Mouse (Mus musculus) hindbrain, embryonic 12.5 days (tissue): ENCODE data around the gene Klrb1b. TPM values are rescaled to one million over a fixed set of nuclear protein-coding genes. Genes with fewer than 3 reads are reported as not detected.
"Not testable (repeated sequence)": the region's sequence is repeated elsewhere in the genome, so short reads cannot be mapped to it uniquely, and the experiment has no call there.

Experiments used
- ATAC-seq: fragments of 200-750 bp; cut with Nextera tagmentation; 2 replicates; pipeline ENCODE4 v1.8.0; 2017; ENCODE audit warnings: moderate TSS enrichment; ENCODE audit not compliant: low FRiP score
- H3K27ac ChIP-seq: fragments of 300-500 bp; sonication (generic); 2 replicates; pipeline ENCODE4 v1.5.1; 2016; ENCODE audit warnings: mild to moderate bottlenecking
- H3K27me3 ChIP-seq: fragments of 300-500 bp; sonication (generic); 2 replicates; pipeline ENCODE4 v1.6.1; 2016; ENCODE audit warnings: mild to moderate bottlenecking
- H3K36me3 ChIP-seq: fragments of 300-500 bp; sonication (generic); 2 replicates; pipeline ENCODE4 v1.6.1; 2016; ENCODE audit warnings: mild to moderate bottlenecking
- H3K4me1 ChIP-seq: fragments of 300-500 bp; sonication (generic); 2 replicates; pipeline ENCODE4 v1.6.1; 2016
- H3K4me2 ChIP-seq: fragments of 300-500 bp; sonication (generic); replicated peaks from 2 replicates; pipeline ENCODE4 v1.6.1; 2016; ENCODE audit warnings: mild to moderate bottlenecking
- H3K4me3 ChIP-seq: fragments of 300-500 bp; sonication (generic); 2 replicates; pipeline ENCODE4 v1.5.1; 2016; ENCODE audit warnings: mild to moderate bottlenecking
- H3K9ac ChIP-seq: fragments of 300-500 bp; sonication (generic); 2 replicates; pipeline ENCODE4 v1.6.1; 2016; ENCODE audit warnings: mild to moderate bottlenecking, moderate library complexity
- H3K9me3 ChIP-seq: fragments of 300-500 bp; sonication (generic); replicated peaks from 2 replicates; pipeline ENCODE4 v1.6.1; 2016; ENCODE audit warnings: mild to moderate bottlenecking
- WGBS: fragments of 180-500 bp; shearing (Covaris S2); methylation state at CpG from one replicate; pipeline ENCODE4 v1.1.7; 2016; 5-methylcytosine and 5-hydroxymethylcytosine counted together
- polyA plus RNA-seq: library from polyadenylated mRNA; unstranded; fragments of >200 nt; fragmentation: Nextera tagmentation; extraction: Ambion mirVana; gene quantifications from 2 replicates; pipeline ENCODE4 v1.2.1, GENCODE M21; 2016

Klrb1b gene
- polyA plus RNA-seq, 1 experiment from 2014 or later, result not detected

- H3K9ac ChIP-seq, result no peak overlapping the region
- ATAC-seq, result no peak
- no peaks in the 10 kb centered on the region for H3K36me3 ChIP-seq
- no peak overlapping the region for H3K4me3 ChIP-seq
- no peak overlapping the region for H3K4me2 ChIP-seq
- H3K27me3 ChIP-seq, result no peaks in the 10 kb centered on the region
- H3K9me3 ChIP-seq, result no peaks in the 10 kb centered on the region
- no peak overlapping the region for H3K27ac ChIP-seq
- H3K4me1 ChIP-seq, result peaks cover 7% of the 10 kb centered on the region
- 77% methylated on average over 8 of the region's 8 CpGs for WGBS
Measured at GRCm38 (mm10) chr6:128796321-128796955, 29.7 kb downstream of the Klrb1b start.

- Histone ChIP-seq H3K27ac (no peak overlapping the region), H3K4me1 (peaks cover 7% of the 10 kb centered on the region), H3K36me3 (no peaks in the 10 kb centered on the region), H3K4me2 (no peak overlapping the region), H3K27me3 (no peaks in the 10 kb centered on the region), H3K9ac (no peak overlapping the region), H3K4me3 (no peak overlapping the region), H3K9me3 (no peaks in the 10 kb centered on the region)
- no peak for ATAC-seq
- WGBS, result 58% methylated on average over 6 of the region's 6 CpGs
Measured at GRCm38 (mm10) chr6:128793734-128794133, 32.4 kb downstream of the Klrb1b start.

- 87% methylated on average over 4 of the region's 4 CpGs for WGBS
- H3K36me3 ChIP-seq, ATAC-seq: not testable (repeated sequence)
Measured at GRCm38 (mm10) chr6:128790491-128790994, 35.6 kb downstream of the Klrb1b start.

GRCm38 (mm10) chr6:128789115-128789514 is 37.0 kb downstream of the Klrb1b start, which contains the start of gene Klrb1c:
Klrb1c (minus strand) TSS chr6:128789215.
- H3K9me3 ChIP-seq, result no peaks in the 10 kb centered on the region
- no peaks in the 10 kb centered on the region for H3K27me3 ChIP-seq
- no peak within 1 kb of the TSS for H3K4me2 ChIP-seq
- no peak within 1 kb of the TSS for H3K4me3 ChIP-seq
- no peak within 1 kb of the TSS for H3K9ac ChIP-seq
- no peaks in the 10 kb centered on the region for H3K36me3 ChIP-seq
- WGBS, result 87% methylated on average over 2 of the region's 2 CpGs
- no peak within 1 kb of the TSS for H3K27ac ChIP-seq
- no peak for ATAC-seq
- no peaks in the 10 kb centered on the region for H3K4me1 ChIP-seq

More at GRCm38 (mm10) chr6:128790491-128790994, 35.6 kb downstream of the Klrb1b start:
- not testable (repeated sequence) for H3K9ac ChIP-seq, H3K4me1 ChIP-seq, H3K27ac ChIP-seq, H3K9me3 ChIP-seq, H3K4me3 ChIP-seq, H3K4me2 ChIP-seq, H3K27me3 ChIP-seq

GRCm38 (mm10) chr6:128788517-128788916 is 37.6 kb downstream of the Klrb1b start:
- Histone ChIP-seq H3K27me3 (no peaks in the 10 kb centered on the region), H3K27ac (no peak overlapping the region), H3K4me2 (no peak overlapping the region), H3K4me1 (no peaks in the 10 kb centered on the region), H3K4me3 (no peak overlapping the region), H3K9ac (no peak overlapping the region), H3K9me3 (no peaks in the 10 kb centered on the region), H3K36me3 (no peaks in the 10 kb centered on the region)
- ATAC-seq, result no peak
- 76% methylated on average over 1 of the region's 1 CpGs for WGBS

- H3K27ac ChIP-seq, H3K4me3 ChIP-seq, H3K9me3 ChIP-seq, H3K4me2 ChIP-seq, H3K9ac ChIP-seq, H3K36me3 ChIP-seq, H3K27me3 ChIP-seq, ATAC-seq, H3K4me1 ChIP-seq: not testable (repeated sequence)
- 94% methylated on average over 1 of the region's 1 CpGs for WGBS
Measured at GRCm38 (mm10) chr6:128786396-128786795, 39.7 kb downstream of the Klrb1b start.

- Histone ChIP-seq H3K9me3 (no peaks in the 10 kb centered on the region), H3K4me2 (no peak overlapping the region), H3K9ac (no peak overlapping the region), H3K4me3 (no peak overlapping the region), H3K27ac (peak overlapping the region; percentile 40; the same call in 1 of the 2 replicates), H3K4me1 (peaks cover 6% of the 10 kb centered on the region), H3K36me3 (no peaks in the 10 kb centered on the region), H3K27me3 (no peaks in the 10 kb centered on the region)
- 72% methylated on average over 10 of the region's 10 CpGs for WGBS
- no peak for ATAC-seq
Measured at GRCm38 (mm10) chr6:128769481-128770253, 56.5 kb downstream of the Klrb1b start.

- Histone ChIP-seq H3K36me3 (no peaks in the 10 kb centered on the region), H3K9me3 (no peaks in the 10 kb centered on the region), H3K4me2 (no peak overlapping the region), H3K9ac (no peak overlapping the region), H3K27me3 (no peaks in the 10 kb centered on the region), H3K27ac (no peak overlapping the region), H3K4me3 (no peak overlapping the region), H3K4me1 (peaks cover 6% of the 10 kb centered on the region)
- WGBS, result 74% methylated on average over 4 of the region's 4 CpGs
- no peak for ATAC-seq
Measured at GRCm38 (mm10) chr6:128768047-128768446, 58.1 kb downstream of the Klrb1b start.

GRCm38 (mm10) chr6:128766486-128767254 is 59.5 kb downstream of the Klrb1b start:
- not testable (repeated sequence) for H3K27me3 ChIP-seq, H3K9ac ChIP-seq, H3K4me1 ChIP-seq, H3K27ac ChIP-seq, H3K9me3 ChIP-seq, H3K36me3 ChIP-seq, ATAC-seq, H3K4me3 ChIP-seq
- WGBS, result 63% methylated on average over 6 of the region's 6 CpGs
- 0 out of 2 replicates have a peak overlapping the region, but pooled peaks have one; percentile 6 for H3K4me2 ChIP-seq

GRCm38 (mm10) chr6:128765211-128765610 is 60.9 kb downstream of the Klrb1b start:
- H3K4me2 ChIP-seq, result no peak overlapping the region
- WGBS, result 79% methylated on average over 1 of the region's 1 CpGs
- H3K4me1 ChIP-seq, result peaks cover 10% of the 10 kb centered on the region
- no peak overlapping the region for H3K4me3 ChIP-seq
- no peaks in the 10 kb centered on the region for H3K36me3 ChIP-seq
- no peak overlapping the region for H3K27ac ChIP-seq
- no peak overlapping the region for H3K9ac ChIP-seq
- ATAC-seq, result no peak
- H3K27me3 ChIP-seq, result no peaks in the 10 kb centered on the region
- no peaks in the 10 kb centered on the region for H3K9me3 ChIP-seq

GRCm38 (mm10) chr6:128764598-128764997 is 61.5 kb downstream of the Klrb1b start:
- peaks cover 6% of the 10 kb centered on the region for H3K4me1 ChIP-seq
- H3K4me2 ChIP-seq, result peak overlapping the region; percentile 47
- no peaks in the 10 kb centered on the region for H3K36me3 ChIP-seq
- H3K27ac ChIP-seq, result no peak overlapping the region
- H3K27me3 ChIP-seq, result no peaks in the 10 kb centered on the region
- ATAC-seq, result no peak
- H3K9me3 ChIP-seq, result no peaks in the 10 kb centered on the region
- H3K4me3 ChIP-seq, result peak overlapping the region; percentile 49
- WGBS, result 18% methylated on average over 5 of the region's 5 CpGs
- peak overlapping the region; percentile 28; the same call in 1 of the 2 replicates for H3K9ac ChIP-seq
